Mouse (Mus musculus): ENCODE measurements at regions not wholly inside any gene's neighbourhood (a gene's known extent, or its start where the extent isn't known, plus 50 kb on each side); places are given as distances from the start of the nearest gene placed in this dataset.

DNA sequence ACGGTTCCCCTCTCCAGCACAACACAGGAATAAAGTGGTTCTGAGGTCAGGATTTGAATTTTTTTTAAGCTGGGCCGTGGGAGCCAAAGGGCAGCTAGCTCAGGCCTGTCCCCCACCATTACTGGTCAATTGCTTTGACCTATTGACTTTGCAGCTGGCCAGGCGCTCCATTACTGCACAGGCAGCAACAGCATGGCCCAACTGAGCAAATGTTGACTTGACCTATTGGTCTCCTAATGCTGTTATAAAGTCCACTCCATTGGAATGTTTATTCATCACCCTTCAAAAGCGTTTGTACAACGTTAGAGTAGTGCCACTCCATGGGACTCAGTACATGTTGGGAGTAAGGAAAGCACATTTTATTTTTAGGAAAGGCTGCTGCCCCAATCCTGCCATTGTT lies 127.5 kb upstream of the Mylip start:
- TF ChIP-seq SRF (IDR thresholded peaks at IDR 0.05; ENCODE audit: control insufficient read depth, insufficient read length, low read depth) (no peak), USF1 (IDR thresholded peaks at IDR 0.05; ENCODE audit: low read depth) (no peak), POLR2AphosphoS2 (IDR thresholded peaks at IDR 0.05; ENCODE audit: insufficient read length, low read depth) (no peak), MYOD1 (IDR thresholded peaks at IDR 0.05; ENCODE audit: control insufficient read depth in 1 of 3, insufficient read length in 2 of 3, low read depth in 2 of 3) (no peak), REST (IDR thresholded peaks at IDR 0.05; ENCODE audit: insufficient read depth, insufficient read length) (no peak), TCF12 (IDR thresholded peaks at IDR 0.05; ENCODE audit: insufficient read depth, poor library complexity, severe bottlenecking) (no peak), TCF3 (IDR thresholded peaks at IDR 0.05; ENCODE audit: insufficient read length, low read depth) (no peak), E2F4 (IDR thresholded peaks at IDR 0.05; ENCODE audit: insufficient read depth) (no peak), CEBPB (IDR thresholded peaks at IDR 0.05; ENCODE audit: insufficient read depth, poor library complexity, severe bottlenecking) (no peak), POLR2A (IDR thresholded peaks at IDR 0.05; ENCODE audit: insufficient read length, low read depth) (no peak)
- no peaks in the 10 kb centered on the region for H3K27me3 ChIP-seq (ENCODE audit: control insufficient read depth, insufficient read depth, insufficient read length)
- H3ac ChIP-seq (ENCODE audit: control insufficient read depth, insufficient read length): no peak overlapping the region
- H3K36me3 ChIP-seq (ENCODE audit: control insufficient read depth, insufficient read depth): no peaks in the 10 kb centered on the region
- no peak overlapping the region for H3K4me3 ChIP-seq
- H3K79me2 ChIP-seq (ENCODE audit: control insufficient read depth, insufficient read depth): no peaks in the 10 kb centered on the region
- H3K4me2 ChIP-seq (ENCODE audit: low read depth): no peak overlapping the region

DNA sequence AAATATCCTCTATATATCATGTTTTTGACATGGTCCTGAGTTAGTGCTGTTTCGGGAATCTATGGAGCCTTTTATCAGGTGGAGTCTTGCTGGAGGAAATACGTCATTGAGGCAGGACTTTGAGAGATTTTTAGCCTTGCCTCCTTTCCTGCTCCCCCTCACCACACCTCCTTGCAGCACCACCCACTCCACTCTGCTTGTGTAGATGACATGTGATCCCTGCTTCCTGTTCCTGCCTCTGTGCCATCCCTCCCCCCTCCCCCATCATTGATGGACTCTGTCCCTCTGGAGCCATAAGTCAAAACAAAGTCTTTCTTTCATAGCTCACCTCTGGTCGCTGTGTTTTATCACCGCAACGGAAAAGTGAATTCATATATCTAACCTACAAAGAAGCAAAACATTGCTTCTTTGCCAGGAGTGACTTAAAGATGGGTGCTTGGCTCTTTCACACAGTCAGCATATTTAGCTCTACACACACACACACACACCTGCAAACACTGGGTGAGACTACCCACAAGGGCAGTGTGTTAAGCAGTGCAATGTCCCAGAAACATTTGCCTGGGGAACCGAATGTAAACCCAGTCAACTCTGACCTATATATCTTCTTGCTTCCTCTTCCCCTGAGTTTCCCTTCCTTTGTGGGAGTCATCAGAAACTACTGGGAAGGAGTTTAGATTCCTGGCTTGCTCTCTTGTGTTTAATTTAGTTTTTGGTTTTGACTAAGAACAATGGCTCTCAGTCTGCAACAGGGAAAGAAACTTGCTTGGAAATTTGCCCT lies 123.1 kb upstream of the Mylip start:
- Histone ChIP-seq H3K27me3 (ENCODE audit: control insufficient read depth, insufficient read depth, insufficient read length) (peaks cover 7% of the 10 kb centered on the region), H3ac (ENCODE audit: control insufficient read depth, insufficient read length) (no peak overlapping the region), H3K36me3 (ENCODE audit: control insufficient read depth, insufficient read depth) (no peaks in the 10 kb centered on the region), H3K4me2 (ENCODE audit: low read depth) (no peak overlapping the region), H3K4me3 (no peak overlapping the region), H3K79me2 (ENCODE audit: control insufficient read depth, insufficient read depth) (no peaks in the 10 kb centered on the region)
- TF ChIP-seq MYOD1 (IDR thresholded peaks at IDR 0.05; ENCODE audit: control insufficient read depth in 1 of 3, insufficient read length in 2 of 3, low read depth in 2 of 3) (no peak), POLR2AphosphoS2 (IDR thresholded peaks at IDR 0.05; ENCODE audit: insufficient read length, low read depth) (no peak), USF1 (IDR thresholded peaks at IDR 0.05; ENCODE audit: low read depth) (no peak), MYOG (IDR thresholded peaks at IDR 0.05; ENCODE audit: control insufficient read depth in 1 of 3, insufficient read depth in 1 of 3, insufficient read length in 2 of 3, low read depth in 2 of 3) (no peak), TCF12 (IDR thresholded peaks at IDR 0.05; ENCODE audit: insufficient read depth, poor library complexity, severe bottlenecking) (no peak), E2F4 (IDR thresholded peaks at IDR 0.05; ENCODE audit: insufficient read depth) (no peak), MAX (IDR thresholded peaks at IDR 0.05; ENCODE audit: low read depth) (no peak), CEBPB (IDR thresholded peaks at IDR 0.05; ENCODE audit: insufficient read depth, poor library complexity, severe bottlenecking) (no peak), REST (IDR thresholded peaks at IDR 0.05; ENCODE audit: insufficient read depth, insufficient read length) (no peak), SRF (IDR thresholded peaks at IDR 0.05; ENCODE audit: control insufficient read depth, insufficient read length, low read depth) (no peak), POLR2A (IDR thresholded peaks at IDR 0.05; ENCODE audit: insufficient read length, low read depth) (no peak), TCF3 (IDR thresholded peaks at IDR 0.05; ENCODE audit: insufficient read length, low read depth) (no peak)

DNA sequence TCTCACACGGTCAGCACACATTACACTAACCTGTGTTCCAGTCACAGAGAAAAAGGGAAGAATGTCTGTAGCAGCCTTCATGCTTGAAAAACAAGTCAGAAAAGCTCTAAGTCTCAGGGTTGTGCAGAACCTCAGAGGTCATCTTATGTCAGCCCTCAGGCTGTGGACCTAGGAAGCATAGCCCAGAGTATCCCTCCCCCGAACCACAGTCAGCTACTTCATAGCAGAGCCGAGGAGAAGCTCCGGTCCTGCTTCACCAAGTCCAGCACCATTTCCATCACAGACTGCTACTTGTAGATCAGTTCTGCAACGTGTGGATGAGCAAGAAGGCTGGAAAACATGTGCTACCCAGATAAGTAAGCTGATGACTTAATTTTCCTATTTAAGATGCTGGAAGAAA lies 122.1 kb upstream of the Mylip start:
- H3K36me3 ChIP-seq (ENCODE audit: control insufficient read depth, insufficient read depth): no peaks in the 10 kb centered on the region
- TF ChIP-seq TCF12 (IDR thresholded peaks at IDR 0.05; ENCODE audit: insufficient read depth, poor library complexity, severe bottlenecking) (no peak), TCF3 (IDR thresholded peaks at IDR 0.05; ENCODE audit: insufficient read length, low read depth) (no peak), POLR2AphosphoS2 (IDR thresholded peaks at IDR 0.05; ENCODE audit: insufficient read length, low read depth) (no peak), SRF (IDR thresholded peaks at IDR 0.05; ENCODE audit: control insufficient read depth, insufficient read length, low read depth) (no peak), MAX (IDR thresholded peaks at IDR 0.05; ENCODE audit: low read depth) (no peak), MYOG (IDR thresholded peaks at IDR 0.05; ENCODE audit: control insufficient read depth in 1 of 3, insufficient read depth in 1 of 3, insufficient read length in 2 of 3, low read depth in 2 of 3) (no peak), CEBPB (IDR thresholded peaks at IDR 0.05; ENCODE audit: insufficient read depth, poor library complexity, severe bottlenecking) (no peak), POLR2A (IDR thresholded peaks at IDR 0.05; ENCODE audit: insufficient read length, low read depth) (no peak), MYOD1 (IDR thresholded peaks at IDR 0.05; ENCODE audit: control insufficient read depth in 1 of 3, insufficient read length in 2 of 3, low read depth in 2 of 3) (no peak), REST (IDR thresholded peaks at IDR 0.05; ENCODE audit: insufficient read depth, insufficient read length) (no peak), USF1 (IDR thresholded peaks at IDR 0.05; ENCODE audit: low read depth) (no peak), E2F4 (IDR thresholded peaks at IDR 0.05; ENCODE audit: insufficient read depth) (no peak)

DNA sequence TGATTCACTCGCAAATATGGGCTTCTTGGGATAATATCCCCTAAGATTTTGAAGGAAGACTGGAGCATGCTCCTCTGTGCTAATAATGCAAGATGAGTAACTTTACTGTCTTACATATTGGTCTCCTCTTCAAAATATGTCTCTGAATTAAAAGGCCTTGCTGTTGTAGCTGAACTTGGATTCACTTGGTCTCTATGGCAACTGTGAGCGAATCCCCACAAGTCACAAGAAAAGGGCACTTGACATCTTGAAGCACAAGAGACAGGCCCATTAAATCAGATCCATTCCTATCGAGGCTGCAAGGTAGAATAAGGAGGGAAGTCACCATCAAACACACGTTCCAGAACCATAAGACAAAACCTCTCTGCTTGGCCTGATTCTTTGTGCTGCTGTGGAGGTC lies 121.6 kb upstream of the Mylip start:
- no peaks in the 10 kb centered on the region for H3K79me2 ChIP-seq (ENCODE audit: control insufficient read depth, insufficient read depth)
- H3ac ChIP-seq (ENCODE audit: control insufficient read depth, insufficient read length): no peak overlapping the region
- no peaks in the 10 kb centered on the region for H3K36me3 ChIP-seq (ENCODE audit: control insufficient read depth, insufficient read depth)
- peaks cover 7% of the 10 kb centered on the region for H3K27me3 ChIP-seq (ENCODE audit: control insufficient read depth, insufficient read depth, insufficient read length)
- no peak overlapping the region for H3K4me2 ChIP-seq (ENCODE audit: low read depth)
- H3K4me3 ChIP-seq: no peak overlapping the region
- no peak for TF ChIP-seq MYOG (IDR thresholded peaks at IDR 0.05; ENCODE audit: control insufficient read depth in 1 of 3, insufficient read depth in 1 of 3, insufficient read length in 2 of 3, low read depth in 2 of 3)
- TF ChIP-seq POLR2A (IDR thresholded peaks at IDR 0.05; ENCODE audit: insufficient read length, low read depth): no peak

More for the DNA sequence above, 122.1 kb upstream of the Mylip start:
- Histone ChIP-seq H3K4me2 (ENCODE audit: low read depth) (no peak overlapping the region), H3K27me3 (ENCODE audit: control insufficient read depth, insufficient read depth, insufficient read length) (peaks cover 7% of the 10 kb centered on the region), H3K4me3 (no peak overlapping the region), H3K79me2 (ENCODE audit: control insufficient read depth, insufficient read depth) (no peaks in the 10 kb centered on the region), H3ac (ENCODE audit: control insufficient read depth, insufficient read length) (no peak overlapping the region)

Measured in myocyte (in vitro differentiated cells).